Mouse (Mus musculus): ENCODE results near the gene Sox8. TPM values are rescaled to one million over a fixed set of nuclear protein-coding genes. Genes with fewer than 3 reads are reported as not detected.

The Sox8 gene
- 10 to 100 TPM; 29.9 to 38.1 TPM for total RNA-seq (2021)

- intact Hi-C loops (cut with DNase I), result no loop called here
- DNase-seq, result peak; percentile 87
Measured at GRCm38 (mm10) chr17:25570648-25571452, at the start of gene Sox8. Gene Sox8 (minus strand): TSS chr17:25570686.

GRCm38 (mm10) chr17:25618508-25619056, 48.1 kb upstream of the Sox8 start:
- intact Hi-C loops (cut with DNase I), result no loop called here
- peak; percentile 70 for DNase-seq

- intact Hi-C loops (cut with DNase I), result no loop called here
- DNase-seq, result no peak
Measured at GRCm38 (mm10) chr17:25614723-25615510, 44.4 kb upstream of the Sox8 start.

GRCm38 (mm10) chr17:25613323-25613722, 42.8 kb upstream of the Sox8 start:
- no peak for DNase-seq
- intact Hi-C loops (cut with DNase I), result no loop called here

GRCm38 (mm10) chr17:25612537-25612936, 42.1 kb upstream of the Sox8 start:
- no peak for DNase-seq
- intact Hi-C loops (cut with DNase I), result no loop called here

- DNase-seq, result peak; percentile 87
- intact Hi-C loops (cut with DNase I), result no loop called here
Measured at GRCm38 (mm10) chr17:25610151-25610550, 39.7 kb upstream of the Sox8 start.

- peak; percentile 35 for DNase-seq
- intact Hi-C loops (cut with DNase I), result no loop called here
Measured at GRCm38 (mm10) chr17:25609506-25609828, 39.0 kb upstream of the Sox8 start.

- DNase-seq, result no peak
- intact Hi-C loops (cut with DNase I), result no loop called here
Measured at GRCm38 (mm10) chr17:25608821-25609505, 38.5 kb upstream of the Sox8 start.

- intact Hi-C loops (cut with DNase I), result no loop called here
- no peak for DNase-seq
Measured at GRCm38 (mm10) chr17:25608137-25608785, 37.8 kb upstream of the Sox8 start.

GRCm38 (mm10) chr17:25604234-25604633, 33.7 kb upstream of the Sox8 start:
- no peak for DNase-seq
- intact Hi-C loops (cut with DNase I), result no loop called here

GRCm38 (mm10) chr17:25602366-25602765, 31.9 kb upstream of the Sox8 start:
- intact Hi-C loops (cut with DNase I), result no loop called here
- no peak for DNase-seq

GRCm38 (mm10) chr17:25597537-25597936, 27.1 kb upstream of the Sox8 start:
- intact Hi-C loops (cut with DNase I), result no loop called here
- DNase-seq, result no peak

- intact Hi-C loops (cut with DNase I), result no loop called here
- no peak for DNase-seq
Measured at GRCm38 (mm10) chr17:25595495-25595894, 25.0 kb upstream of the Sox8 start.

- intact Hi-C loops (cut with DNase I), result no loop called here
- no peak for DNase-seq
Measured at GRCm38 (mm10) chr17:25593411-25594261, 23.1 kb upstream of the Sox8 start.

GRCm38 (mm10) chr17:25592336-25592735, 21.9 kb upstream of the Sox8 start:
- intact Hi-C loops (cut with DNase I), result no loop called here

GRCm38 (mm10) chr17:25590985-25591384, 20.5 kb upstream of the Sox8 start:
- DNase-seq, result no peak
- intact Hi-C loops (cut with DNase I), result no loop called here

More at GRCm38 (mm10) chr17:25592336-25592735, 21.9 kb upstream of the Sox8 start:
- DNase-seq, result no peak

GRCm38 (mm10) chr17:25590068-25590467, 19.6 kb upstream of the Sox8 start:
- DNase-seq, result no peak
- intact Hi-C loops (cut with DNase I), result no loop called here

- intact Hi-C loops (cut with DNase I), result no loop called here
- no peak for DNase-seq
Measured at GRCm38 (mm10) chr17:25584646-25585045, 14.2 kb upstream of the Sox8 start.

- intact Hi-C loops (cut with DNase I), result no loop called here
- DNase-seq, result no peak
Measured at GRCm38 (mm10) chr17:25583858-25584257, 13.4 kb upstream of the Sox8 start.

- DNase-seq, result no peak
- intact Hi-C loops (cut with DNase I), result no loop called here
Measured at GRCm38 (mm10) chr17:25583099-25583498, 12.6 kb upstream of the Sox8 start.

Measured in left cerebral cortex, postnatal 4 days (tissue).